Mouse (Mus musculus): ENCODE measurements around the gene Gpc5.

- TF ChIP-seq UBTF (IDR thresholded peaks at IDR 0.05; ENCODE audit: low read depth, low read length) (no peak), CTCF (conservative IDR thresholded peaks at IDR 0.05 in 1 of 2, IDR thresholded peaks at IDR 0.05 in 1 of 2; ENCODE audit: low read depth in 2 of 2, low read length in 2 of 2) (no peak), EP300 (IDR thresholded peaks at IDR 0.05; ENCODE audit: low read length) (no peak), ELF1 (IDR thresholded peaks at IDR 0.05; ENCODE audit: low read depth, low read length) (no peak), BHLHE40 (IDR thresholded peaks at IDR 0.05; ENCODE audit: low read depth, low read length) (no peak), TCF12 (IDR thresholded peaks at IDR 0.05; ENCODE audit: low read depth, low read length) (no peak)
Measured at GRCm38 (mm10) chr14:116543746-116544145, 1451.7 kb downstream of the Gpc5 start.

Data from CH12.LX (cell line).